Mouse (Mus musculus): ENCODE measurements at regions not wholly inside any gene's neighbourhood (a gene's known extent, or its start where the extent isn't known, plus 50 kb on each side); places are given as distances from the start of the nearest gene placed in this dataset.

DNA sequence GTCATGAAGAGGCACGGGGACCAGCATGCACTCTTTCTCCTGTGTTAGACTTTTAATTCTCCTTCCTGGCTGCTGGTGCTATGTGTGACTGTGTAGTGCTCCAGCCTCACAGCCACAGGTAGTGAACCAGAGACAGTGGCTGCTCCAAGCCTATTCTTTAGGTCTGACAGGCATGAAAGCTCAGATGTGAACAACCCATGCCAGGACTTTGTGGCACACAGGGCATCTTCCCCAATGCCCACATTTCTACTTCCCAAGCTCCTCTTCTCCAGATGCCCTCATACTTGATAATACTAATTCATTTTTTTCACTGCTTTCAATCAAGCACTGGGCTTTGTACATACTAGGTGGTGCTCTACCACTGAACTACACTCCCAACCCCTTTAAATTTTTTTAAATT, 377.4 kb upstream of the Slc7a11 start:
- no peak for TF ChIP-seq CTCF (IDR thresholded peaks at IDR 0.05; ENCODE audit: low read depth, low read length)
- TF ChIP-seq EP300 (IDR thresholded peaks at IDR 0.05; ENCODE audit: insufficient read depth, low read depth, low read length), result no peak
